Mouse (Mus musculus) lung, embryonic 15.5 days (tissue): ENCODE results near the gene Cramp1l. TPM values are rescaled to one million over a fixed set of nuclear protein-coding genes. Genes with fewer than 3 reads are reported as not detected.

Source experiments
- ATAC-seq: fragments of 200-750 bp; cut with Nextera tagmentation; 2 replicates; pipeline ENCODE4 v1.8.0; 2017; ENCODE audit warnings: moderate number of reproducible peaks, borderline replicate concordance; ENCODE audit not compliant: low FRiP score, low TSS enrichment; ENCODE audit errors: extremely low read depth
- H3K27ac ChIP-seq: fragments of 300-500 bp; sonication (generic); 2 replicates; pipeline ENCODE4 v1.5.1; 2015; ENCODE audit warnings: moderate library complexity, mild to moderate bottlenecking, inconsistent platforms
- H3K27me3 ChIP-seq: fragments of 300-500 bp; sonication (generic); 2 replicates; pipeline ENCODE4 v1.6.1; 2015; ENCODE audit warnings: inconsistent platforms
- H3K36me3 ChIP-seq: fragments of 300-500 bp; sonication (generic); 2 replicates; pipeline ENCODE4 v1.6.1; 2015; ENCODE audit warnings: inconsistent platforms
- H3K4me1 ChIP-seq: fragments of 300-500 bp; sonication (generic); 2 replicates; pipeline ENCODE4 v1.6.1; 2015; ENCODE audit warnings: inconsistent platforms
- H3K4me2 ChIP-seq: fragments of 300-500 bp; sonication (generic); 2 replicates; pipeline ENCODE4 v1.6.1; 2015; ENCODE audit warnings: inconsistent platforms, mild to moderate bottlenecking, moderate library complexity
- H3K4me3 ChIP-seq: fragments of 300-500 bp; sonication (generic); 2 replicates; pipeline ENCODE4 v1.5.1; 2015; ENCODE audit warnings: mild to moderate bottlenecking, inconsistent platforms
- H3K9ac ChIP-seq: fragments of 300-500 bp; sonication (generic); 2 replicates; pipeline ENCODE4 v1.6.1; 2015; ENCODE audit warnings: inconsistent platforms
- H3K9me3 ChIP-seq: fragments of 300-500 bp; sonication (generic); 2 replicates; pipeline ENCODE4 v1.6.1; 2016; ENCODE audit warnings: inconsistent platforms
- WGBS: fragments of 180-500 bp; shearing (Covaris S2); methylation state at CpG from one replicate; pipeline ENCODE4 v1.1.7; 2015; 5-methylcytosine and 5-hydroxymethylcytosine counted together
- polyA plus RNA-seq: library from polyadenylated mRNA; unstranded; fragments of >200 nt; fragmentation: Nextera tagmentation; extraction: Ambion mirVana; gene quantifications from 2 replicates; pipeline ENCODE4 v1.2.1, GENCODE M21; 2015

Cramp1l gene
- polyA plus RNA-seq = 6.3 and 7.6 TPM in 2 replicates

GRCm38 (mm10) chr17:25015655-25016291 is at the start of gene Cramp1l, which contains the start of gene Ift140:
Gene Cramp1l (minus strand): TSS chr17:25015788.
Gene Ift140 (plus strand): TSS chr17:25016085.
- Histone ChIP-seq H3K36me3 (peaks cover 21% of the 10 kb centered on the region), H3K9ac (peak within 1 kb of the TSS; percentile 97), H3K4me3 (peak within 1 kb of the TSS; percentile 92), H3K4me2 (peak within 1 kb of the TSS; percentile 91), H3K9me3 (no peaks in the 10 kb centered on the region), H3K27ac (peak within 1 kb of the TSS; percentile 86), H3K4me1 (peaks cover 19% of the 10 kb centered on the region), H3K27me3 (no peaks in the 10 kb centered on the region)
- WGBS = under 1% methylated on average over 62 of the region's 62 CpGs
- peak; percentile 98 for ATAC-seq

DNA sequence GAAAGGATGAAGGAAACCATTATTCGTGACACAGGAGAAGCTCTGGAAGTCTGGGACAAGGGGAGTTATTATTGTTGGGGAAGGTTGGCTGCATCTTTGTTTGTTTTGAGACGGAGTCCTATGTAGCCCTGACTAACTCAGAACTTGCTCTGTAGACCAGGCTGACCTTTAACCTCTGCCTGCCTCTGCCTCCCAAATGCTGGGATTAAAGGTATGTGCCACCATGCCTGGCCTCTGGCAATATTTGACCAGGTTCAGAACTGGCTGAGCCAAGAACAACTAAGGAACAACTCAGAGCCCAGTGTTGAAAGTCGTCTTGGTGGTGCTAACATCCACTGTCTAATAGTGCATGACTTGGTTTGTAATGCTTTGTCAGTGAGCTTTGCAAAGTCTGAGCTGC is 49.6 kb upstream of the Cramp1l start:
- WGBS = 82% methylated on average over 3 of the region's 3 CpGs
- no peak overlapping the region for H3K4me2 ChIP-seq
- no peak for ATAC-seq
- peaks cover 55% of the 10 kb centered on the region for H3K36me3 ChIP-seq
- no peaks in the 10 kb centered on the region for H3K9me3 ChIP-seq
- H3K27me3 ChIP-seq = no peaks in the 10 kb centered on the region
- H3K9ac ChIP-seq = no peak overlapping the region
- peaks cover 23% of the 10 kb centered on the region; the same call in 1 of the 2 replicates for H3K4me1 ChIP-seq
- H3K4me3 ChIP-seq = no peak overlapping the region
- H3K27ac ChIP-seq = no peak overlapping the region

GRCm38 (mm10) chr17:25064351-25064750 is 48.8 kb upstream of the Cramp1l start:
- Histone ChIP-seq H3K27me3 (no peaks in the 10 kb centered on the region), H3K36me3 (peaks cover 60% of the 10 kb centered on the region), H3K4me2 (no peak overlapping the region), H3K4me3 (no peak overlapping the region), H3K9me3 (no peaks in the 10 kb centered on the region), H3K4me1 (peaks cover 21% of the 10 kb centered on the region; the same call in 1 of the 2 replicates), H3K27ac (no peak overlapping the region), H3K9ac (no peak overlapping the region)
- 44% methylated on average over 9 of the region's 9 CpGs for WGBS
- peak; percentile 66; the same call in 1 of the 2 replicates for ATAC-seq

DNA sequence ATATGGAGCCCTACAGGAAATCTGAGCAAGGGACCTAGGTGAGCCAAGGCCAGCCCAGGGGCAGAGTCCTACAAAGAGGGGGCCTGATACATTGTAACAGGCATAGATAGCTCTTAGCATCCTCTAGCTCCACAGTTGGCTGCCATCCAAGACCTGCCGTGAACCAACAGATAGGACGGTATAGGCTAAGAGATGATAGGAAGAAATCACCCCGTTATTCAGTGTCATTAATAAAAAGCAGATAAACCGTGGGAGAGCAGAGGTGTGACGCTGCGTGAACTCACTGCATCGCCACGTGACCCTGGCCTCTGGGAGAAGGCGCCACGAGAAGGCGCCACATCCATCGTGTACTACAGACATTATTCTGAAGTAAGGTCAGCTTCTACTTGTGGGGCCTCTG is 48.3 kb upstream of the Cramp1l start:
- H3K27me3 ChIP-seq = no peaks in the 10 kb centered on the region
- H3K9me3 ChIP-seq = no peaks in the 10 kb centered on the region
- WGBS = 42% methylated on average over 12 of the region's 12 CpGs
- no peak; the same call in 1 of the 2 replicates for ATAC-seq
- no peak overlapping the region for H3K4me2 ChIP-seq
- H3K9ac ChIP-seq = no peak overlapping the region
- H3K4me3 ChIP-seq = no peak overlapping the region
- H3K36me3 ChIP-seq = peaks cover 60% of the 10 kb centered on the region
- H3K4me1 ChIP-seq = peaks cover 17% of the 10 kb centered on the region; the same call in 1 of the 2 replicates
- no peak overlapping the region for H3K27ac ChIP-seq

GRCm38 (mm10) chr17:25063261-25063660 is 47.7 kb upstream of the Cramp1l start:
- H3K36me3 ChIP-seq = peaks cover 64% of the 10 kb centered on the region

DNA sequence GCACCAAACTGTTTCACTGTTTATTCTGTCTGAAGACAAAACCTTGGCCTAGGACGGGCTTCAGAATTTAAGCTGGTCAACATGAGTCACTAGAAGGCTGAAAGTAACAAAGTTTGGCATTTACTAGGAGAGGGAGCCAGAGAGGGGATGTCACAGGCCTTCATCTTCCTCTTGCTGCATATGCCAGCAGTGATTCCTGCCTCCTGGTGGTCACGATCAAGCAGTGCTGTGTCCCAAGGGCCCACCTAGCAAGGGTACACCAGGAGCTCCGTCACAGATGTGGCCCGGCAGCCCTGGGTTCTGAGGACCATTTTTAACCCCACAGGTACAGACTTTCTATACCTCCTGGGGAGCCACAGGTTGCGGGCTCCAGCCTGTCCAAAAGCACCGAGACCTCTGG is 41.5 kb upstream of the Cramp1l start:
- Histone ChIP-seq H3K4me1 (no peaks in the 10 kb centered on the region), H3K27ac (no peak overlapping the region), H3K4me2 (no peak overlapping the region), H3K36me3 (peaks cover 63% of the 10 kb centered on the region), H3K9ac (no peak overlapping the region), H3K27me3 (no peaks in the 10 kb centered on the region), H3K9me3 (no peaks in the 10 kb centered on the region), H3K4me3 (no peak overlapping the region)
- 84% methylated on average over 6 of the region's 6 CpGs for WGBS
- no peak for ATAC-seq

More at GRCm38 (mm10) chr17:25063261-25063660, 47.7 kb upstream of the Cramp1l start:
- Histone ChIP-seq H3K4me2 (no peak overlapping the region), H3K4me1 (peaks cover 15% of the 10 kb centered on the region; the same call in 1 of the 2 replicates), H3K4me3 (no peak overlapping the region), H3K27me3 (no peaks in the 10 kb centered on the region), H3K9ac (no peak overlapping the region), H3K27ac (no peak overlapping the region), H3K9me3 (no peaks in the 10 kb centered on the region)
- WGBS = 83% methylated on average over 4 of the region's 4 CpGs
- ATAC-seq = no peak

- no peak for ATAC-seq
- peaks cover 46% of the 10 kb centered on the region for H3K36me3 ChIP-seq
- no peaks in the 10 kb centered on the region for H3K4me1 ChIP-seq
- no peak overlapping the region for H3K4me3 ChIP-seq
- 76% methylated on average over 9 of the region's 9 CpGs for WGBS
- no peak overlapping the region for H3K27ac ChIP-seq
- H3K9ac ChIP-seq = no peak overlapping the region
- no peaks in the 10 kb centered on the region for H3K27me3 ChIP-seq
- H3K9me3 ChIP-seq = no peaks in the 10 kb centered on the region
- H3K4me2 ChIP-seq = no peak overlapping the region
Observed at GRCm38 (mm10) chr17:25053274-25053673, 37.7 kb upstream of the Cramp1l start.

- Histone ChIP-seq H3K9me3 (no peaks in the 10 kb centered on the region), H3K4me2 (no peak overlapping the region), H3K4me3 (no peak overlapping the region), H3K27me3 (no peaks in the 10 kb centered on the region), H3K27ac (no peak overlapping the region), H3K4me1 (no peaks in the 10 kb centered on the region), H3K9ac (no peak overlapping the region), H3K36me3 (peaks cover 19% of the 10 kb centered on the region)
- no peak for ATAC-seq
- WGBS = 63% methylated on average over 5 of the region's 6 CpGs
Observed at GRCm38 (mm10) chr17:25047143-25047542, 31.6 kb upstream of the Cramp1l start.

DNA sequence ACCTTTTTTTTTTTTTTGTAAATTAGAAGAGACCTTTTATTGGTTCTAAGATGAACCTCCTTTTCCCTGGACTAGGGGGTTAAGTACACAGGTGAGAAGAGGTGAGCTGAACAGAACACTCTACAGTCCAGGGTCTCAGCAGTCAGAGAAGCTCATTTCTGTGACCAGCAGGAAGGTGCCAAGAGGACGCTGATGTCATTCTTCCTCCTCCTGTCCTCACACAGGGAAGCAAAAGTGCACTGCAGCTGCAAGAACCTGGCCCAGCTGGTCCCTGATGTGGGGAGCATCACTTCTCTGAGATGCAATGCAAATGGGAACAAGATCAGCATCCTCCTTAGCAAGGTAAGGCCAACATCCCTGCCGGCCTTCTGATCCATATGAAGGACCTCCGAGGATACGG is 29.7 kb upstream of the Cramp1l start:
- Histone ChIP-seq H3K36me3 (0 out of 2 replicates have a peak, but pooled peaks cover 9% of the 10 kb centered on the region), H3K4me2 (no peak overlapping the region), H3K27me3 (no peaks in the 10 kb centered on the region), H3K4me3 (no peak overlapping the region), H3K9me3 (no peaks in the 10 kb centered on the region), H3K4me1 (no peaks in the 10 kb centered on the region), H3K9ac (no peak overlapping the region), H3K27ac (no peak overlapping the region)
- 82% methylated on average over 4 of the region's 4 CpGs for WGBS
- no peak for ATAC-seq

- Histone ChIP-seq H3K4me2 (no peak overlapping the region), H3K27ac (no peak overlapping the region), H3K9me3 (no peaks in the 10 kb centered on the region), H3K9ac (no peak overlapping the region), H3K4me1 (no peaks in the 10 kb centered on the region), H3K4me3 (no peak overlapping the region), H3K36me3 (0 out of 2 replicates have a peak, but pooled peaks cover 5% of the 10 kb centered on the region), H3K27me3 (no peaks in the 10 kb centered on the region)
- WGBS = 66% methylated on average over 7 of the region's 7 CpGs
- no peak for ATAC-seq
Observed at GRCm38 (mm10) chr17:25044879-25045278, 29.3 kb upstream of the Cramp1l start.

DNA sequence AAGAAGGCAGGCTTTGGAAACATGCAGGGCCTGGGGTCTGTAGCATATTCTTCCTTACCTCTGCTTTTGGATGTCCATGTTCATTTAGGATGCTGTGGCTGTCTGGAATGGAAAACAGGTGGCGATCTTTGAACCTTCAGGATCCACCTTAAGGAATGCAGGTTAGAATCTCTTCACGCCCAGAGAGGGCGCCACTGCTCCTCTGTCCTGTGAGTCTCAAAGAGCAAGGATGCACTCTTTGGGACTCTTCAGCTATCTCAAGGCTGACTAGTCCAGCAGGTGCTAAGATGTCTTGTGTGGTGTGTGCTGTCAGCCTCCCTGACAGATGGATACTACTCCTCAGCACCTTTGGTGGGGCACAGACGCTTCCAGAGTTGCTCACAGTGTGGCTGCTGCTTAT is 20.6 kb upstream of the Cramp1l start:
- Histone ChIP-seq H3K4me2 (no peak overlapping the region), H3K9ac (no peak overlapping the region), H3K27ac (no peak overlapping the region), H3K4me1 (no peaks in the 10 kb centered on the region), H3K9me3 (no peaks in the 10 kb centered on the region), H3K27me3 (no peaks in the 10 kb centered on the region), H3K4me3 (no peak overlapping the region), H3K36me3 (peaks cover 26% of the 10 kb centered on the region; the same call in 1 of the 2 replicates)
- WGBS = 61% methylated on average over 4 of the region's 4 CpGs
- ATAC-seq = no peak

DNA sequence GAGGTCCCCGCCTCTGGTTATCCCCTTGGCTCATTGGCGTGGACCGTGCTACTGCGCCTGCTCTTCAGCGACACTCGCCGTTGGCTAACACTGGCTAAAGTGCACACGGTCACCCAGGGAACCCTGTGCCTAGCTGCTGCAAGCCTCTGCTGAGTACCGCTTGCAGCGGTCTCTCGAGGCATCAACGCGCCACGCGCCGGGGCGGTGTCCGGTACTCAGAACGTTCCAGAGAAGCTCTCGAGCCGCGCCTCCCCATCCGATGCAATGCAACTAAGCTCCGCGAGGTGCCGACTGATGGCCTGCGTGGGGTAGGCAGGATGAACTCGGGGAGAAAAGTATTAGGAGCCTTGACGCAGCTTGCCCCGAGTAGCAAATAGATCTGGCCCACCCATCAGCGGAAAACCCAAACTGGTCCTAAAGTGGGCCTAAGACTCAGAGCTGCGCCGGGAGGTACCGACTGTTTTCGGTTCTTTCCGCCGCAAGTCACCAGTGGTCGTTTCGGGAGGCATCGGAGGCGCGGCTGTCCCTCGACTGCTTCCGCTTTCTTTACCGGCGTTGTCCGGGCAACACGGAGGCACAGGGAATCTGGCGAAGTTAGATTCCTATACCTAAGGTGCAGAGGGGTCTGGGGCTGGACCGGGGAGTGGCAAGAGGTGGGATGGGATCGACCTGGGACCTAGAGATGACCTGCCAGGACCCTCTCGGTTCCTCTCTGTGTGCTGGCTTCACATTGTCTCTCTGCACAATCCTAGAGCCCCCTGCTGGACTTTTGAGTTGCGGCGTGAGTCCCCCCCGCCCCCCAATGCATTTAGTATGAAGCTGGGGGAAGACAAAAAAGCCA is 924 bp upstream of the Cramp1l start:
- peak overlapping the region; percentile 92 for H3K4me3 ChIP-seq
- no peaks in the 10 kb centered on the region for H3K27me3 ChIP-seq
- peaks cover 14% of the 10 kb centered on the region for H3K36me3 ChIP-seq
- peaks cover 19% of the 10 kb centered on the region for H3K4me1 ChIP-seq
- peak overlapping the region; percentile 70 for H3K9ac ChIP-seq
- peak overlapping the region; percentile 86 for H3K27ac ChIP-seq
- ATAC-seq = peak; percentile 84
- H3K9me3 ChIP-seq = no peaks in the 10 kb centered on the region
- H3K4me2 ChIP-seq = peak overlapping the region; percentile 91
- WGBS = under 1% methylated on average over 55 of the region's 55 CpGs
